Mouse (Mus musculus) heart, embryonic 11.5 days (tissue): ENCODE measurements around the gene Sbk2. TPM values are rescaled to one million over a fixed set of nuclear protein-coding genes. Genes with fewer than 3 reads are reported as not detected.
A peak's percentile ranks its signal among the peaks of the same experiment; 100 is the strongest.

Experiments
- ATAC-seq: fragments of 200-750 bp; cut with Nextera tagmentation; replicated peaks from 2 replicates; pipeline ENCODE4 v1.8.0; 2017; ENCODE audit warnings: moderate library complexity; ENCODE audit not compliant: insufficient number of reproducible peaks, low FRiP score, low TSS enrichment
- H3K27ac ChIP-seq: fragments of 300-500 bp; sonication (generic); 2 replicates; pipeline ENCODE4 v1.5.1; 2014; ENCODE audit warnings: mild to moderate bottlenecking, low read depth, low read length
- H3K27me3 ChIP-seq: fragments of 300-500 bp; sonication (generic); 2 replicates; pipeline ENCODE4 v1.6.1; 2014; ENCODE audit warnings: mild to moderate bottlenecking, low read length, mixed read lengths; ENCODE audit not compliant: control insufficient read depth, insufficient read depth
- H3K36me3 ChIP-seq: fragments of 300-500 bp; sonication (generic); 2 replicates; pipeline ENCODE4 v1.6.1; 2014; ENCODE audit warnings: mild to moderate bottlenecking, low read length, moderate library complexity, mixed read lengths; ENCODE audit not compliant: control insufficient read depth, insufficient read depth
- H3K4me1 ChIP-seq: fragments of 300-500 bp; sonication (generic); 2 replicates; pipeline ENCODE4 v1.6.1; 2014; ENCODE audit warnings: low read length; ENCODE audit not compliant: control insufficient read depth, insufficient read depth
- H3K4me2 ChIP-seq: fragments of 300-500 bp; sonication (generic); 2 replicates; pipeline ENCODE4 v1.6.1; 2014; ENCODE audit warnings: mild to moderate bottlenecking, moderate library complexity
- H3K4me3 ChIP-seq: fragments of 300-500 bp; sonication (generic); 2 replicates; pipeline ENCODE4 v1.5.1; 2014; ENCODE audit warnings: low read depth, low read length
- H3K9ac ChIP-seq: fragments of 300-500 bp; sonication (generic); 2 replicates; pipeline ENCODE4 v1.6.1; 2014; ENCODE audit warnings: mild to moderate bottlenecking, low read depth, low read length, moderate library complexity
- H3K9me3 ChIP-seq: fragments of 300-500 bp; sonication (generic); replicated peaks from 2 replicates; pipeline ENCODE4 v1.6.1; 2016; ENCODE audit warnings: low read length; ENCODE audit not compliant: control insufficient read depth
- WGBS: fragments of 180-500 bp; shearing (Covaris S2); extraction: QIAGEN DNeasy Blood & Tissue Kit; methylation state at CpG from one replicate; pipeline ENCODE4 v1.1.7; 2014; ENCODE audit not compliant: insufficient replicate concordance; 5-methylcytosine and 5-hydroxymethylcytosine counted together
- polyA plus RNA-seq: library from polyadenylated mRNA; unstranded; fragments of >200 nt; fragmentation: Nextera tagmentation; extraction: Ambion mirVana; gene quantifications from 2 replicates; pipeline ENCODE4 v1.2.1, GENCODE M21; 2014

Sbk2 gene
- polyA plus RNA-seq, 1 experiment from 2014 or later, result 3.3 TPM

DNA sequence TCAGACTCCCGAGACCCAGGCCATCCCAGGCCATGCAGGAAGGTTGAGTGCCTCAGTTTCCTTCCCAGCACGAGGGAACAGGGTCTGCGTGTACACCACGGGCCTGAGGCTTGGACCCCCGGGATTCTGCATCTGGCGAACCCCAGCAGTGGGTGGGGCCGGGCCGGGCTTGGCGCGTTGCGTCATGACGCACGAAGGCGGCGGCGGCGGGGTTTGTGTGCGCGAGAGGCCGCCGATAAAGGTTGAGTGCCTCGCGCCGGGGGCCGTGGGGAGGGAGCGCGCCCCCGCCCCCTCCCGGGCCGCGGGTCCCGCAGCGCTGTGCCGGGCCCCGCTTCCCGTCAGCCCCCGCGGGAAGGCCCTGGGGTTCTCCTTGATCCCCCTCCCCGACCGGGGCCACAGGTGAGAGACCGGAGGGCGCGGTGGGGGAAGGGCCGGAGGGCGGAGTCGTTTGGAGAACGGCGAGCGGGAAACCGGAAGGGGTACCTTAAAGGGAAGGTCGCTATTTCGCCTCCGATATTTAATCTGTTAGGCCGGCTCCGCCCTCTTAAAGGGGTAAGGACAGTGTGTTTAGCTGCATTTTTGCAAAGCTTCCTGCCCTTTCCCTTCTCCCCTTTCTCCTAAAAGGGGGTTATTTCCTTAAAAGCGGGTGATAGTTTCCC, 49.1 kb downstream of the Sbk2 start, which contains the start of gene Zfp628:
Zfp628 (plus strand) TSS at position 211 of the 659 bp plus-strand sequence.
- Histone ChIP-seq H3K4me2 (peak within 1 kb of the TSS; percentile 62), H3K4me3 (peak within 1 kb of the TSS; percentile 74), H3K9me3 (no peaks in the 10 kb centered on the region), H3K4me1 (peaks cover 9% of the 10 kb centered on the region), H3K27me3 (no peaks in the 10 kb centered on the region), H3K9ac (peak within 1 kb of the TSS; percentile 97), H3K36me3 (peaks cover 24% of the 10 kb centered on the region), H3K27ac (peak within 1 kb of the TSS; percentile 93)
- ATAC-seq, result peak; percentile 88
- under 1% methylated on average over 53 of the region's 56 CpGs for WGBS

DNA sequence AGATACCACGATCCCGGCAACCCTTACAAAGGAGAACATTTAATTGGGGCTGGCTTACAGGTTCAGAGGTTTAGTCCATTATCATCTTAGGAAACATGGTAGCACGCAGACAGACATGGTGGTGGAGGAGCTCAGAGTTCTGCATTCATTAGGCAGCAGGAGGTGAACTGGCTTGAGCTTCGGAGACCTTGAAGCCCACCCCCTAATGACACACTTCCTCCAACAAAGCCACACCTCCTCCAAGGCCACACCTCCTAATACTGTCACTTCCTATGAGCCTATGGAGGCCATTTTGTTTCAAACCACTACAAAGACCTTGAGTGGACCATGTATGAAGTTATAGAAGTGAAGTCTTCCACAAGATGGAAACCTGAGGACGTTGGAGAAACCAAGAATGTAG, 52.0 kb downstream of the Sbk2 start:
- no peaks in the 10 kb centered on the region for H3K27me3 ChIP-seq
- WGBS, result 56% methylated on average over 5 of the region's 5 CpGs
- H3K4me3 ChIP-seq, result no peak overlapping the region
- no peak overlapping the region for H3K27ac ChIP-seq
- no peaks in the 10 kb centered on the region for H3K9me3 ChIP-seq
- H3K9ac ChIP-seq, result no peak overlapping the region
- peaks cover 9% of the 10 kb centered on the region for H3K4me1 ChIP-seq
- ATAC-seq, result no peak
- H3K36me3 ChIP-seq, result no peaks in the 10 kb centered on the region
- H3K4me2 ChIP-seq, result no peak overlapping the region

DNA sequence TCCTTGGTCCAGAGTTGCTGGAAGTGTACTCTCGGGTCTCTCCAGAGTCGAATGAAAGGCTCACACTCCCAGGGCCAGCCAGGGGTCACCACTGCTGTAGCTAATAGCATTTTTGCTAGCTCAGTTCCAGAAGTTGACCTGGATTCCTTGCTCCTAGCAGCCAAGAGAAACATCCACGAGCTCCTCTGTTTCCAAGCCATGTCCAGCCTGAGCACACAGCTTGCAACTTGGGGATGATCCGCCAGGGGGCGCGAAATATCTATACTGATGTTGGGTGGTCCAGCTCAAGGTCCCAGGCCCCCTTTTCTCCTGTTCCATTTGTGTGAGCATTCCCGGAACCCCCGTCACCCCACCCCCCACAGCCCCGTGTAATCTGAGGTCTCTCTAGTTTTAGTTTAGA, 52.6 kb downstream of the Sbk2 start:
- no peak for ATAC-seq
- Histone ChIP-seq H3K36me3 (no peaks in the 10 kb centered on the region), H3K27me3 (no peaks in the 10 kb centered on the region), H3K9ac (no peak overlapping the region), H3K4me3 (no peak overlapping the region), H3K4me1 (peaks cover 6% of the 10 kb centered on the region), H3K9me3 (no peaks in the 10 kb centered on the region), H3K27ac (no peak overlapping the region), H3K4me2 (no peak overlapping the region)
- 34% methylated on average over 9 of the region's 9 CpGs for WGBS

DNA sequence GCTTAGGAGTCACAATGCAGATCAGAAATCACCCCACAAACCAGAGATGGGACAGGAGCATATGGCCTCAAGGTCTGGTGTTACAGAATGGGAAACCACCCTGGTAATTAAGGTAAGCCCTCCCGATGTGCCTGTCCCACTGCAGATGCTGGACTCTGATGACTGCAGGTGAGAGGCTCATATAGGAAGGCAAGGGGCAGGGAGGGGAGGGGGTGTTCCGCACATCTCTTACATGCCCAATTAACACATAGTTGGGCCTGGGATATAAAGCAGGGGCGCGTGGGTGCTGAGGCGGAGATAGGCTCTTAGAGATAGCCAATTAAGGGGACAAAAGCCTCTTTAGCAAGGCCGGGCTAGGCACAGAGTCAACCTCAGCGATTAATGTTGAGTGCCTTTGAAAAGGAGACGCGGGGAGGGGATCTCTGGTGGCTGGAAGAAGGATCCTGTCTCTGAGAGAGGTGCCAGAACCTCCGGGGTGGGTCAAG, 57.7 kb downstream of the Sbk2 start, which contains the start of gene Gm36210:
Gm36210 (minus strand) TSS at position 51 of the 485 bp plus-strand sequence.
- Histone ChIP-seq H3K9ac (peak within 1 kb of the TSS; percentile 39; the same call in 1 of the 2 replicates), H3K36me3 (no peaks in the 10 kb centered on the region), H3K27me3 (no peaks in the 10 kb centered on the region), H3K4me2 (no peak within 1 kb of the TSS), H3K4me1 (no peaks in the 10 kb centered on the region), H3K9me3 (peaks cover 4% of the 10 kb centered on the region; the same call in 1 of the 2 replicates), H3K4me3 (no peak within 1 kb of the TSS), H3K27ac (no peak within 1 kb of the TSS)
- 52% methylated on average over 10 of the region's 10 CpGs for whole genome bisulfite sequencing
- no peak for ATAC-seq

DNA sequence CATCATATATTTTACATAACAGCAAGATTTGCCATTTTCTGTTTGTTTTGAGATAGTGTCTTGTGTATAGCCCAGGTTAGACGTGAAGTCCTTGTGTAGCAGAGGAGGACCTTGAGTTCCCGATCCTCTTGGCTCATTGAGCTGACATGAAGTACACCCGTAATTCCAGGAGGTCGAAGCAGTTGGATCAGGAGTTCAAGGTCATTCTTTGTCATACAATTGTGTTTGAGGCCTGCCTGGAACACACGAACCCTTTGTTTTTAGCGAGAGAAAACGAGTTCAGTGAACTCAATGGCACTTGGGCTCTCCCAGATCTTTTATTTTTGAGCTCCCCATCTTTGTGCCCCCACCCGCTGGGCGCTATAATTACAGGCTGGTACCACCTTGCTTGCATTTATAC, 61.8 kb downstream of the Sbk2 start:
- H3K27ac ChIP-seq, result no peak overlapping the region
- H3K27me3 ChIP-seq, result no peaks in the 10 kb centered on the region
- H3K36me3 ChIP-seq, result no peaks in the 10 kb centered on the region
- no peak overlapping the region for H3K4me2 ChIP-seq
- peaks cover 9% of the 10 kb centered on the region for H3K4me1 ChIP-seq
- H3K9me3 ChIP-seq, result peaks cover 4% of the 10 kb centered on the region; the same call in 1 of the 2 replicates
- no peak overlapping the region for H3K9ac ChIP-seq
- H3K4me3 ChIP-seq, result no peak overlapping the region
- no peak for ATAC-seq
- 82% methylated on average over 9 of the region's 9 CpGs for WGBS

DNA sequence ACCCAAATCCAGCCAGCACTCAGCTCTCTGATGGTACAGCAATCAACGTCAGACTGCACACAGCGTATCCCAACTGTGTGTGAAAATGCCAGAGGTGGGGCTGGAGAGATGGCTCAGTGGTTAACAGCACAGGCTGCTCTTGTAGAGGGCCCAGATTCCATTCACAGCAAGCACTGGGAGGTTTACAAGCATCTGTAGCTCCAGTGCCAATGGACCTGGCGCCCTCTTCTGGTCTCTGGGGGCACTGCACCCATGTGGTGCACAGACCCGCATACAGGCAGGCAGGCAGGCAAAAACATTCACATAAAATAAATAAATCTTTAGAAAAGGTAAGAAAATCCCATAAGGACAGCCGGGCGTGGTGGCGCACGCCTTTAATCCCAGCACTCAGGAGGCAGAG, 63.0 kb downstream of the Sbk2 start:
- peak overlapping the region; percentile 72; the same call in 1 of the 2 replicates for H3K4me2 ChIP-seq
- 48% methylated on average over 8 of the region's 8 CpGs for WGBS

DNA sequence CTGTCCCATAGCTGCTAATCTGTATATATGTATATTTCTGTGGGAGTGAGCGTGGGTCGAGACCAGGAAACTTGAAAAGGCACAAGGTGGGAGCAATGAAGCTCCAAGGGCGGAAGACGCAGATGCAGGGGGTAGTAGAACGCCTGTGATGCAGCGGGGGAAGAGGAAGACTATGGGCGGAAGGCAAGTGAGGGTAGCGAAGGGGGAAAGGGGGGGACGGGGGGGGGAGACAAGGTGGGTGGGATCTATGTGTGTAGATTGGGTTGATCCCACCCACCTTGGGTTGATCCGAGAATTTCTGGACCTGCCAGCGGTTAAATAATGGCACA, 63.7 kb downstream of the Sbk2 start:
- Histone ChIP-seq H3K9ac (peak overlapping the region; percentile 69), H3K27ac (peak overlapping the region; percentile 78), H3K36me3 (no peaks in the 10 kb centered on the region), H3K27me3 (no peaks in the 10 kb centered on the region), H3K4me1 (peaks cover 9% of the 10 kb centered on the region), H3K9me3 (peaks cover 4% of the 10 kb centered on the region; the same call in 1 of the 2 replicates), H3K4me2 (peak overlapping the region; percentile 72), H3K4me3 (peak overlapping the region; percentile 42)
- 20% methylated on average over 11 of the region's 11 CpGs for WGBS
- ATAC-seq, result no peak

More for the DNA sequence above, 63.0 kb downstream of the Sbk2 start:
- Histone ChIP-seq H3K27me3 (no peaks in the 10 kb centered on the region), H3K4me1 (peaks cover 9% of the 10 kb centered on the region), H3K9ac (no peak overlapping the region), H3K9me3 (peaks cover 4% of the 10 kb centered on the region; the same call in 1 of the 2 replicates), H3K4me3 (peak overlapping the region; percentile 42), H3K27ac (no peak overlapping the region), H3K36me3 (no peaks in the 10 kb centered on the region)
- no peak for ATAC-seq

DNA sequence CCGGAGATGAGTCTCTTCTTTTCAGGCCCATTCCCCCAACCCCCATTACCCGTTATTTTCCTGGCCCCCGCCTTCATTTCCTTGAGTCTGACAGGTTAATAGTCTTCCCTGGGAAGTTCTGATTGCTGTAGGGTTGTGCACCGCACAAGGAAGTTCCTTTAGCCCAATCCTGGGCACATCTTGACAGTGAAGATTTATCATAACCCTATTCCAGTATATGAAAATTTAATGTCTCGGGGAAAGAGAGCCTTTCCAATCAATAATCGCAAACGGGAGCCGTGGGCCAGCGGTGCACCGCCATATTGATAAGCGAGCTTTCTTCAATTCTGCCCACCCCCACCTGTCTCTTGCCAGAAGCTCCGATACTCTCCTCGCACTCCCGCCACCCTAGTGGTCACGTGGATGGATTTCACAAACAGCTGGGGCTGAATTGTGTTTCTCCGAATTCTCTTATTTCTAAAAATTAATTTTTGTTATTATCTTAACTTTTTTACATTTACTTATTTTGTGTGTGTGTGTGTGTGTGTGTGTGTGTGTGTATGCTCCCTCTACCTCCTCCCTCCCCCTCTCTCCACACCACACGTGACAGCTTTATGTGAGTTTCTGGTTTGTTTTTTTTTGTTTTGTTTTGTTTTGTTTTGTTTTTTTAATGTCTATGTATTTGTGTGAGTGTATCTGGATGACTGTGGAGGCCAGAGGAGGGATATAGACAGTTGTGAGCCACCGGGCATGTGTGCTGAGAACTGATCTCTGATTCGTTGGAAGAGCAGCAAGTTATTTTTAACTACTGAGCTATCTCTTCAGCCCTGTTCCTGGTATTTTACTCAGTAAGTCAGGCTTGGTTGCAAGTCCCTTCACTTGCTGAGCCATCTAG, 64.3 kb downstream of the Sbk2 start:
- H3K4me1 ChIP-seq, result peaks cover 9% of the 10 kb centered on the region
- H3K27ac ChIP-seq, result peak overlapping the region; percentile 78
- H3K9ac ChIP-seq, result peak overlapping the region; percentile 69
- H3K4me2 ChIP-seq, result peak overlapping the region; percentile 72
- WGBS, result 2% methylated on average over 19 of the region's 19 CpGs
- ATAC-seq, result peak; percentile 58
- peak overlapping the region; percentile 42 for H3K4me3 ChIP-seq
- no peaks in the 10 kb centered on the region for H3K36me3 ChIP-seq
- H3K9me3 ChIP-seq, result peaks cover 4% of the 10 kb centered on the region; the same call in 1 of the 2 replicates
- no peaks in the 10 kb centered on the region for H3K27me3 ChIP-seq
